Mouse (Mus musculus): ENCODE measurements around the gene Zfp580.

GRCm38 (mm10) chr7:5086921-5087440 lies 35.6 kb downstream of the Zfp580 start:
- no peak for TF ChIP-seq CTCF (IDR thresholded peaks at IDR 0.05 in 2 of 3, conservative IDR thresholded peaks at IDR 0.05 in 1 of 3; ENCODE audit: control insufficient read depth in 1 of 3, insufficient read depth in 1 of 3, low read depth in 2 of 3, low read length in 3 of 3, poor library complexity in 1 of 3, severe bottlenecking in 1 of 3)
- TF ChIP-seq USF1 (IDR thresholded peaks at IDR 0.05; ENCODE audit: low read depth, low read length): no peak
